Mouse (Mus musculus) midbrain, embryonic 11.5 days (tissue): ENCODE data around the gene Ccdc149. TPM values are rescaled to one million over a fixed set of nuclear protein-coding genes. Genes with fewer than 3 reads are reported as not detected.
A peak's percentile ranks its signal among the peaks of the same experiment; 100 is the strongest.

ENCODE experiments used
- ATAC-seq: fragments of 200-750 bp; cut with Nextera tagmentation; 2 replicates; pipeline ENCODE4 v1.8.0; 2017; ENCODE audit warnings: moderate TSS enrichment, moderate library complexity; ENCODE audit not compliant: low FRiP score
- DNase-seq: peaks from one replicate; pipeline ENCODE4 v3.0.0; 2015; ENCODE audit warnings: low spot score; ENCODE audit errors: missing footprints
- H3K27ac ChIP-seq: fragments of 300-500 bp; sonication (generic); 2 replicates; pipeline ENCODE4 v1.5.1; 2014; ENCODE audit warnings: low read depth, low read length
- H3K27me3 ChIP-seq: fragments of 300-500 bp; sonication (generic); 2 replicates; pipeline ENCODE4 v1.6.1; 2014; ENCODE audit warnings: mild to moderate bottlenecking, low read length, moderate library complexity, mixed read lengths; ENCODE audit not compliant: control insufficient read depth, insufficient read depth
- H3K36me3 ChIP-seq: fragments of 300-500 bp; sonication (generic); 2 replicates; pipeline ENCODE4 v1.6.1; 2014; ENCODE audit warnings: mild to moderate bottlenecking, low read length, moderate library complexity, mixed read lengths; ENCODE audit not compliant: control insufficient read depth, insufficient read depth
- H3K4me1 ChIP-seq: fragments of 300-500 bp; sonication (generic); 2 replicates; pipeline ENCODE4 v1.6.1; 2014; ENCODE audit warnings: low read length; ENCODE audit not compliant: control insufficient read depth, insufficient read depth
- H3K4me2 ChIP-seq: fragments of 300-500 bp; sonication (generic); 2 replicates; pipeline ENCODE4 v1.6.1; 2014; ENCODE audit warnings: mild to moderate bottlenecking, moderate library complexity
- H3K4me3 ChIP-seq: fragments of 300-500 bp; sonication (generic); 2 replicates; pipeline ENCODE4 v1.5.1; 2014; ENCODE audit warnings: low read depth, low read length
- H3K9ac ChIP-seq: fragments of 300-500 bp; sonication (generic); 2 replicates; pipeline ENCODE4 v1.6.1; 2014; ENCODE audit warnings: low read length
- H3K9me3 ChIP-seq: fragments of 300-500 bp; sonication (generic); 2 replicates; pipeline ENCODE4 v1.6.1; 2016; ENCODE audit warnings: low read length; ENCODE audit not compliant: control insufficient read depth
- WGBS: fragments of 180-500 bp; shearing (Covaris S2); extraction: QIAGEN DNeasy Blood & Tissue Kit; methylation state at CpG from one replicate; pipeline ENCODE4 v1.1.7; 2014; 5-methylcytosine and 5-hydroxymethylcytosine counted together
- polyA plus RNA-seq: library from polyadenylated mRNA; unstranded; fragments of >200 nt; fragmentation: Nextera tagmentation; extraction: Ambion mirVana; gene quantifications from 2 replicates; pipeline ENCODE4 v1.2.1, GENCODE M21; 2014

Ccdc149 gene
- polyA plus RNA-seq, 1 experiment from 2014 or later: 2.4 TPM

GRCm38 (mm10) chr5:52461434-52462124 lies 9.7 kb downstream of the Ccdc149 start:
- ATAC-seq (no peak), DNase-seq (peak; percentile 23)
- no peaks in the 10 kb centered on the region for H3K4me1 ChIP-seq
- H3K9me3 ChIP-seq: peaks cover 7% of the 10 kb centered on the region; the same call in 1 of the 2 replicates
- WGBS: 77% methylated on average over 6 of the region's 6 CpGs
- no peaks in the 10 kb centered on the region for H3K36me3 ChIP-seq
- no peak overlapping the region for H3K4me2 ChIP-seq
- H3K4me3 ChIP-seq: no peak overlapping the region
- H3K27me3 ChIP-seq: no peaks in the 10 kb centered on the region
- no peak overlapping the region for H3K27ac ChIP-seq
- H3K9ac ChIP-seq: no peak overlapping the region

- H3K4me3 ChIP-seq: no peak overlapping the region
- no peak overlapping the region for H3K4me2 ChIP-seq
- 84% methylated on average over 4 of the region's 4 CpGs for WGBS
- H3K4me1 ChIP-seq: no peaks in the 10 kb centered on the region
- no peaks in the 10 kb centered on the region for H3K9me3 ChIP-seq
- H3K9ac ChIP-seq: no peak overlapping the region
- H3K36me3 ChIP-seq: no peaks in the 10 kb centered on the region
- H3K27me3 ChIP-seq: no peaks in the 10 kb centered on the region
- no peak for ATAC-seq
- DNase-seq: peak; percentile 54
- no peak overlapping the region for H3K27ac ChIP-seq
Measured at GRCm38 (mm10) chr5:52459308-52459707, 12.0 kb downstream of the Ccdc149 start.

- Histone ChIP-seq H3K4me2 (no peak overlapping the region), H3K4me3 (no peak overlapping the region), H3K4me1 (no peaks in the 10 kb centered on the region), H3K36me3 (no peaks in the 10 kb centered on the region), H3K27me3 (no peaks in the 10 kb centered on the region), H3K9me3 (no peaks in the 10 kb centered on the region), H3K27ac (no peak overlapping the region), H3K9ac (no peak overlapping the region)
- no peak for ATAC-seq
- 75% methylated on average over 6 of the region's 6 CpGs for WGBS
- peak; percentile 39 for DNase-seq
Measured at GRCm38 (mm10) chr5:52457154-52457553, 14.2 kb downstream of the Ccdc149 start.

GRCm38 (mm10) chr5:52450821-52451220 lies 20.5 kb downstream of the Ccdc149 start:
- H3K9me3 ChIP-seq: no peaks in the 10 kb centered on the region
- no peak for DNase-seq

GRCm38 (mm10) chr5:52449187-52449586 lies 22.1 kb downstream of the Ccdc149 start:
- H3K4me1 ChIP-seq: no peaks in the 10 kb centered on the region
- H3K4me3 ChIP-seq: no peak overlapping the region
- no peaks in the 10 kb centered on the region for H3K36me3 ChIP-seq
- no peak for DNase-seq
- 72% methylated on average over 8 of the region's 8 CpGs for WGBS
- H3K27me3 ChIP-seq: no peaks in the 10 kb centered on the region
- no peak overlapping the region for H3K9ac ChIP-seq
- no peak for ATAC-seq
- H3K9me3 ChIP-seq: no peaks in the 10 kb centered on the region
- no peak overlapping the region for H3K27ac ChIP-seq
- H3K4me2 ChIP-seq: no peak overlapping the region

More at GRCm38 (mm10) chr5:52450821-52451220, 20.5 kb downstream of the Ccdc149 start:
- Histone ChIP-seq H3K4me2 (no peak overlapping the region), H3K36me3 (no peaks in the 10 kb centered on the region), H3K27ac (no peak overlapping the region), H3K9ac (no peak overlapping the region), H3K27me3 (no peaks in the 10 kb centered on the region), H3K4me3 (no peak overlapping the region), H3K4me1 (no peaks in the 10 kb centered on the region)
- 80% methylated on average over 9 of the region's 9 CpGs for WGBS
- ATAC-seq: no peak

DNA sequence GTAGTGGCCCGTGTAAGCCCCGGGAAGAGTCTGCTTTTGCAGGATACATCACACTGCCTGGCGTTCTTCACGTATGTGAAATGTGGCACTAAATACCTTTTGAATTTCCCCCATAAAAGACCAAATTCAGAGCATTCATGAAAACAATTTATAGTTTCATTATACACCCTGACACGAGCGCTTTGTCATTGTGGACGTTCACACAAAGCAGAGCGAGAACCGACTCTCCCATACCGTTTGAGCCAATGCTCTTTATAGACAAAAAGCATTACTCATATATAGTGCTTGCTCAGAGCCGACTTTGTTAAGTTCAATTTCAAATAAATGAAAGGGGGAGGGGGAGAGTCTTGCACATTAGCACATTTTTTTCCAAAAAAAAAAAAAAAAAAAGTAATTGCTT lies 31.0 kb downstream of the Ccdc149 start:
- ATAC-seq: no peak
- 84% methylated on average over 11 of the region's 11 CpGs for WGBS

DNA sequence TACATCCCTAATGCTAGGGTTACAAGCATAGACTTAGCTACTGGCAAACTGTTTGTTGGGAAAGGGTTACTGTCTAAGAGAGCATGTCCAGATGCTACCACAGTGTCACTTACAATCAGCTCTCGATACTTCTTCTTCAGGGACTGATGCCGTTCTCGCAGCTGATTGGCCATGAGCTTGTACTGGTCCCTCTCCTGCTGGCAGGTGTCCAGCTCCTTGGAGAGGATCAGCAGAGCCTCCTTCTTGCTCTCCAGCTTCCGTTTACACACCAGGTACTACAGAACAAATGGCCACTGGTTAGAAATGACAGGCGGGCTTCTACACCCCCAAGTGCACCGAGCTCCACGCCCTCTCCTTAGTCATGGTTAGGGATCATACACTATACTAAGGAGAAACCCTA lies 32.4 kb downstream of the Ccdc149 start:
- H3K36me3 ChIP-seq: no peaks in the 10 kb centered on the region
- H3K4me1 ChIP-seq: no peaks in the 10 kb centered on the region
- no peak overlapping the region for H3K4me2 ChIP-seq
- H3K27ac ChIP-seq: no peak overlapping the region
- DNase-seq (peak; percentile 37), ATAC-seq (no peak)
- 92% methylated on average over 7 of the region's 7 CpGs for WGBS
- no peaks in the 10 kb centered on the region for H3K27me3 ChIP-seq
- H3K9me3 ChIP-seq: no peaks in the 10 kb centered on the region; the same call in 1 of the 2 replicates
- no peak overlapping the region for H3K9ac ChIP-seq
- H3K4me3 ChIP-seq: no peak overlapping the region

More for the DNA sequence above, 31.0 kb downstream of the Ccdc149 start:
- H3K9ac ChIP-seq: no peak overlapping the region
- no peaks in the 10 kb centered on the region for H3K27me3 ChIP-seq
- no peak overlapping the region for H3K27ac ChIP-seq
- H3K9me3 ChIP-seq: no peaks in the 10 kb centered on the region; the same call in 1 of the 2 replicates
- no peak overlapping the region for H3K4me3 ChIP-seq
- H3K36me3 ChIP-seq: no peaks in the 10 kb centered on the region
- DNase-seq: peak; percentile 65
- H3K4me1 ChIP-seq: no peaks in the 10 kb centered on the region
- no peak overlapping the region for H3K4me2 ChIP-seq

- Histone ChIP-seq H3K9ac (no peak overlapping the region), H3K27me3 (no peaks in the 10 kb centered on the region), H3K4me3 (no peak overlapping the region), H3K4me1 (no peaks in the 10 kb centered on the region), H3K36me3 (no peaks in the 10 kb centered on the region), H3K27ac (no peak overlapping the region), H3K4me2 (no peak overlapping the region), H3K9me3 (no peaks in the 10 kb centered on the region)
- DNase-seq (peak; percentile 72), ATAC-seq (no peak)
- whole genome bisulfite sequencing: 90% methylated on average over 6 of the region's 6 CpGs
Measured at GRCm38 (mm10) chr5:52435533-52435932, 35.8 kb downstream of the Ccdc149 start.

- no peak overlapping the region for H3K4me2 ChIP-seq
- no peaks in the 10 kb centered on the region for H3K36me3 ChIP-seq
- H3K4me1 ChIP-seq: no peaks in the 10 kb centered on the region
- H3K9me3 ChIP-seq: no peaks in the 10 kb centered on the region
- no peak overlapping the region for H3K4me3 ChIP-seq
- no peak overlapping the region for H3K9ac ChIP-seq
- no peak for ATAC-seq
- 81% methylated on average over 8 of the region's 8 CpGs for WGBS
- H3K27ac ChIP-seq: no peak overlapping the region
- peak; percentile 57 for DNase-seq
- no peaks in the 10 kb centered on the region for H3K27me3 ChIP-seq
Measured at GRCm38 (mm10) chr5:52431276-52431844, 40.0 kb downstream of the Ccdc149 start.
